Mouse (Mus musculus) CH12.LX (cell line): ENCODE measurements at regions not wholly inside any gene's neighbourhood (a gene's known extent, or its start where the extent isn't known, plus 50 kb on each side); places are given as distances from the start of the nearest gene placed in this dataset.

ENCODE experiments used
- DNase-seq: peaks from one replicate; pipeline ENCODE4 v3.0.0-alpha.2; 2013; ENCODE audit errors: extremely low read depth
- H3K27ac ChIP-seq: 2 replicates; pipeline ENCODE4 v1.5.1; 2012; ENCODE audit warnings: low read depth, mild to moderate bottlenecking, control low read depth, moderate library complexity; ENCODE audit not compliant: insufficient read depth
- H3K27me3 ChIP-seq: replicated peaks from 2 replicates; pipeline ENCODE3; 2012; ENCODE audit warnings: inconsistent platforms
- H3K36me3 ChIP-seq, 2 experiments: replicated peaks in 1 of 2; 2 replicates each; pipeline versions ENCODE3 to v1.6.1; 2012; ENCODE audit warnings: inconsistent platforms in 1 of 2, low read length in 1 of 2, mild to moderate bottlenecking in 1 of 2, mixed read lengths in 1 of 2, moderate library complexity in 1 of 2; ENCODE audit not compliant: control insufficient read depth in 1 of 2, insufficient read depth in 1 of 2
- H3K4me1 ChIP-seq, 2 experiments: 2 replicates each; pipeline ENCODE4 v1.6.1; 2012; ENCODE audit warnings: inconsistent platforms in 1 of 2, moderate library complexity in 1 of 2; ENCODE audit not compliant: insufficient read depth in 2 of 2, control insufficient read depth in 1 of 2
- H3K4me2 ChIP-seq: 2 replicates; pipeline ENCODE4 v1.6.1; 2012; ENCODE audit warnings: low read depth, mild to moderate bottlenecking, control low read depth; ENCODE audit not compliant: poor library complexity, insufficient read depth, severe bottlenecking
- H3K4me3 ChIP-seq, 3 experiments: fragments of 150-350 bp in 1 of 3; sonication (generic) in 1 of 3; replicated peaks in 1 of 3; 2 replicates each; pipeline versions ENCODE3 to v1.5.1; 2011 to 2012; ENCODE audit warnings: low read depth in 2 of 3, low read length in 2 of 3, mild to moderate bottlenecking in 2 of 3, moderate library complexity in 2 of 3, control low read depth in 1 of 3, improper control_type of control experiment in 1 of 3, inconsistent platforms in 1 of 3, mixed read lengths in 1 of 3; ENCODE audit not compliant: poor library complexity in 1 of 3
- H3K79me2 ChIP-seq: replicated peaks from 2 replicates; pipeline ENCODE4 v1.6.1; 2012; ENCODE audit warnings: mild to moderate bottlenecking, moderate library complexity; ENCODE audit not compliant: control insufficient read depth, poor library complexity, insufficient read depth, severe bottlenecking; ENCODE audit errors: extremely low read depth
- H3K9ac ChIP-seq: 2 replicates; pipeline ENCODE4 v1.6.1; 2012; ENCODE audit warnings: low read depth, mild to moderate bottlenecking, control low read depth, moderate library complexity; ENCODE audit not compliant: insufficient read depth
- H3K9me3 ChIP-seq: replicated peaks from 2 replicates; pipeline ENCODE3; 2012; ENCODE audit warnings: low read length, inconsistent platforms, mixed read lengths
- BHLHE40 ChIP-seq: IDR thresholded peaks from 2 replicates; pipeline ENCODE4 v1.6.1; 2011; ENCODE audit warnings: mild to moderate bottlenecking, low read depth, low read length, improper control_type of control experiment
- CHD1 ChIP-seq: IDR thresholded peaks from 2 replicates; pipeline ENCODE4 v1.6.1; 2012; ENCODE audit warnings: low read depth, low read length, improper control_type of control experiment, inconsistent platforms
- CHD2 ChIP-seq: IDR thresholded peaks from 2 replicates; pipeline ENCODE4 v1.6.1; 2011; ENCODE audit warnings: low read length, improper control_type of control experiment
- CTCF ChIP-seq, 2 experiments: IDR thresholded peaks in 1 of 2; conservative IDR thresholded peaks in 1 of 2; 2 replicates each; pipeline ENCODE4 v1.5.1; 2011 to 2012; ENCODE audit warnings: low read depth in 2 of 2, low read length in 2 of 2, improper control_type of control experiment in 1 of 2, inconsistent platforms in 1 of 2, mild to moderate bottlenecking in 1 of 2, moderate library complexity in 1 of 2
- E2F4 ChIP-seq: IDR thresholded peaks from 2 replicates; pipeline ENCODE4 v1.6.1; 2011; ENCODE audit warnings: low read depth, low read length, improper control_type of control experiment; ENCODE audit not compliant: insufficient replicate concordance
- EP300 ChIP-seq: IDR thresholded peaks from 2 replicates; pipeline ENCODE4 v1.6.1; 2011; ENCODE audit warnings: low read length, improper control_type of control experiment
- ETS1 ChIP-seq: conservative IDR thresholded peaks from 2 replicates; pipeline ENCODE4 v1.6.1; 2012; ENCODE audit warnings: low read depth, mild to moderate bottlenecking, inconsistent platforms, low read length, improper control_type of control experiment, moderate library complexity
- GABPA ChIP-seq: IDR thresholded peaks from 2 replicates; pipeline ENCODE4 v1.6.1; 2012; ENCODE audit warnings: low read depth, low read length, improper control_type of control experiment, inconsistent platforms; ENCODE audit not compliant: insufficient replicate concordance
- IRF4 ChIP-seq: IDR thresholded peaks from 2 replicates; pipeline ENCODE4 v1.6.1; 2014; ENCODE audit warnings: low read depth, mild to moderate bottlenecking, inconsistent platforms, low read length, improper control_type of control experiment
- JUN ChIP-seq: IDR thresholded peaks from 2 replicates; pipeline ENCODE4 v1.6.1; 2011; ENCODE audit warnings: low read depth, mild to moderate bottlenecking, low read length, improper control_type of control experiment, moderate library complexity; ENCODE audit not compliant: insufficient read depth
- JUND ChIP-seq: conservative IDR thresholded peaks from 2 replicates; pipeline ENCODE4 v1.6.1; 2011; ENCODE audit warnings: low read depth, low read length, improper control_type of control experiment
- MAX ChIP-seq: IDR thresholded peaks from 2 replicates; pipeline ENCODE4 v1.6.1; 2011; ENCODE audit warnings: low read length, improper control_type of control experiment
- MAZ ChIP-seq: IDR thresholded peaks from 2 replicates; pipeline ENCODE4 v1.6.1; 2012; ENCODE audit warnings: low read depth, mild to moderate bottlenecking, inconsistent platforms, low read length, improper control_type of control experiment, moderate library complexity
- MEF2A ChIP-seq: IDR thresholded peaks from 2 replicates; pipeline ENCODE4 v1.6.1; 2014; ENCODE audit warnings: low read depth, mild to moderate bottlenecking, inconsistent platforms, low read length, improper control_type of control experiment, borderline replicate concordance
- MXI1 ChIP-seq: IDR thresholded peaks from 2 replicates; pipeline ENCODE4 v1.6.1; 2011; ENCODE audit warnings: mild to moderate bottlenecking, low read depth, low read length, improper control_type of control experiment
- MYC ChIP-seq: IDR thresholded peaks from 2 replicates; pipeline ENCODE4 v1.6.1; 2011; ENCODE audit warnings: low read depth, mild to moderate bottlenecking, improper control_type of control experiment, low read length
- NELFE ChIP-seq: IDR thresholded peaks from 2 replicates; pipeline ENCODE4 v1.6.1; 2011; ENCODE audit warnings: low read depth, low read length, improper control_type of control experiment
- PAX5 ChIP-seq: IDR thresholded peaks from 2 replicates; pipeline ENCODE4 v1.6.1; 2012; ENCODE audit warnings: low read length, inconsistent platforms, mixed read lengths
- POLR2A ChIP-seq: IDR thresholded peaks from 2 replicates; pipeline ENCODE4 v1.6.1; 2011; ENCODE audit warnings: low read depth, mild to moderate bottlenecking, improper control_type of control experiment, low read length
- RAD21 ChIP-seq: IDR thresholded peaks from 2 replicates; pipeline ENCODE4 v1.6.1; 2011; ENCODE audit warnings: low read depth, mild to moderate bottlenecking, low read length, improper control_type of control experiment, moderate library complexity
- SMC3 ChIP-seq: IDR thresholded peaks from 2 replicates; pipeline ENCODE4 v1.6.1; 2011; ENCODE audit warnings: low read depth, low read length, improper control_type of control experiment
- TBP ChIP-seq: conservative IDR thresholded peaks from 2 replicates; pipeline ENCODE4 v1.6.1; 2011; ENCODE audit warnings: low read depth, low read length, improper control_type of control experiment
- TCF12 ChIP-seq: IDR thresholded peaks from 2 replicates; pipeline ENCODE4 v1.6.1; 2014; ENCODE audit warnings: low read depth, mild to moderate bottlenecking, inconsistent platforms, low read length, improper control_type of control experiment
- UBTF ChIP-seq: IDR thresholded peaks from 2 replicates; pipeline ENCODE4 v1.6.1; 2012; ENCODE audit warnings: low read depth, mild to moderate bottlenecking, inconsistent platforms, low read length, improper control_type of control experiment, moderate library complexity
- USF1 ChIP-seq: IDR thresholded peaks from 2 replicates; pipeline ENCODE4 v1.6.1; 2014; ENCODE audit warnings: low read depth, mild to moderate bottlenecking, inconsistent platforms, low read length, improper control_type of control experiment
- USF2 ChIP-seq: conservative IDR thresholded peaks from 2 replicates; pipeline ENCODE4 v1.6.1; 2011; ENCODE audit warnings: low read depth, low read length, improper control_type of control experiment
- ZC3H11A ChIP-seq: IDR thresholded peaks from 2 replicates; pipeline ENCODE4 v1.6.1; 2012; ENCODE audit warnings: low read depth, mild to moderate bottlenecking, inconsistent platforms, low read length, improper control_type of control experiment
- ZMIZ1 ChIP-seq: IDR thresholded peaks from 2 replicates; pipeline ENCODE4 v1.6.1; 2012; ENCODE audit warnings: low read depth, mild to moderate bottlenecking, inconsistent platforms, low read length, improper control_type of control experiment
- ZNF384 ChIP-seq: IDR thresholded peaks from 2 replicates; pipeline ENCODE4 v1.6.1; 2012; ENCODE audit warnings: low read depth, low read length, improper control_type of control experiment, inconsistent platforms
- dilution Hi-C: fragments of 300-500 bp; cut with MboI; formaldehyde crosslinking; loops from 2 replicates; pipeline ENCODE4 v1.14.3; 2020; ENCODE audit warnings: low sequenced_read_pairs; ENCODE audit not compliant: extremely low pct_unique_long_range_greater_than_20kb, extremely low pct_ligation_motif_present
- in situ Hi-C: fragments of 300-500 bp; cut with MboI; formaldehyde crosslinking; loops from 3 replicates; pipeline ENCODE4 v1.14.3; 2019; ENCODE audit warnings: low sequenced_read_pairs, low pct_ligation_motif_present, low pct_unique_long_range_greater_than_20kb, mixed read lengths

GRCm38 (mm10) chr5:102257104-102257503, 187.4 kb upstream of the Wdfy3 start:
- no peak overlapping the region for H3K27ac ChIP-seq
- H3K9ac ChIP-seq, result no peak overlapping the region
- no peaks in the 10 kb centered on the region for H3K9me3 ChIP-seq
- H3K4me3 ChIP-seq, result no peak overlapping the region
- no peak overlapping the region for H3K4me2 ChIP-seq
- no peaks in the 10 kb centered on the region for H3K79me2 ChIP-seq
- DNase-seq, result no peak
- no peaks in the 10 kb centered on the region for H3K27me3 ChIP-seq
- TF ChIP-seq TBP (no peak), MEF2A (no peak), ZNF384 (no peak), BHLHE40 (no peak), JUND (no peak), MYC (no peak), JUN (no peak), E2F4 (no peak), PAX5 (no peak), MXI1 (no peak), SMC3 (no peak), RAD21 (no peak), ZMIZ1 (no peak), GABPA (no peak), ZC3H11A (no peak), TCF12 (no peak), NELFE (no peak), IRF4 (no peak), CHD2 (no peak), EP300 (no peak)
- TF ChIP-seq, all 38 proteins: peak for 0
- Histone ChIP-seq H3K36me3 (no peaks in the 10 kb centered on the region), H3K4me1 (no peaks in the 10 kb centered on the region)
- dilution Hi-C loops (no loop called here), in situ Hi-C loops (no loop called here)

GRCm38 (mm10) chr5:102261621-102262020, 191.9 kb upstream of the Wdfy3 start:
- no peak for DNase-seq
- Histone ChIP-seq H3K4me1 (no peaks in the 10 kb centered on the region), H3K4me2 (no peak overlapping the region), H3K79me2 (no peaks in the 10 kb centered on the region), H3K36me3 (no peaks in the 10 kb centered on the region)
- dilution Hi-C loops, result no loop called here
- TF ChIP-seq MXI1 (no peak), USF1 (no peak), MYC (no peak), NELFE (no peak), USF2 (no peak), MAZ (no peak), ETS1 (no peak), CHD1 (no peak), CTCF (conservative IDR thresholded peaks at IDR 0.05 in 1 of 2, IDR thresholded peaks at IDR 0.05 in 1 of 2; ENCODE audit: low read depth in 2 of 2, low read length in 2 of 2) (no peak), MAX (no peak), RAD21 (no peak), ZMIZ1 (no peak), UBTF (no peak), POLR2A (no peak), PAX5 (no peak)
- TF ChIP-seq, all 38 proteins: peak for 0
- no peak overlapping the region for H3K27ac ChIP-seq
- in situ Hi-C loops, result no loop called here
- H3K9me3 ChIP-seq, result no peaks in the 10 kb centered on the region
- H3K27me3 ChIP-seq, result no peaks in the 10 kb centered on the region
- no peak overlapping the region for H3K9ac ChIP-seq
- no peak overlapping the region for H3K4me3 ChIP-seq
